Mouse (Mus musculus) intestine, embryonic 16.5 days (tissue): ENCODE results near the gene Cib2. TPM values are rescaled to one million over a fixed set of nuclear protein-coding genes. Genes with fewer than 3 reads are reported as not detected.
A peak's percentile ranks its signal among the peaks of the same experiment; 100 is the strongest.

Source experiments
- ATAC-seq: fragments of 200-750 bp; cut with Nextera tagmentation; 2 replicates; pipeline ENCODE4 v1.8.0; 2017; ENCODE audit warnings: moderate TSS enrichment, moderate library complexity
- H3K27ac ChIP-seq: fragments of 300-500 bp; sonication (generic); 2 replicates; pipeline ENCODE4 v1.5.1; 2014; ENCODE audit warnings: mild to moderate bottlenecking, low read length
- H3K27me3 ChIP-seq: fragments of 300-500 bp; sonication (generic); replicated peaks from 2 replicates; pipeline ENCODE4 v1.6.1; 2014; ENCODE audit warnings: low read length, control low read depth, mixed read lengths; ENCODE audit not compliant: control insufficient read depth, insufficient read depth
- H3K36me3 ChIP-seq: fragments of 300-500 bp; sonication (generic); 2 replicates; pipeline ENCODE4 v1.6.1; 2014; ENCODE audit warnings: low read length, control low read depth; ENCODE audit not compliant: control insufficient read depth, insufficient read depth
- H3K4me1 ChIP-seq: fragments of 300-500 bp; sonication (generic); 2 replicates; pipeline ENCODE4 v1.6.1; 2014; ENCODE audit warnings: low read length, control low read depth, mixed read lengths; ENCODE audit not compliant: control insufficient read depth, insufficient read depth
- H3K4me2 ChIP-seq: fragments of 300-500 bp; sonication (generic); 2 replicates; pipeline ENCODE4 v1.6.1; 2014; ENCODE audit warnings: low read depth, low read length, control low read depth
- H3K4me3 ChIP-seq: fragments of 300-500 bp; sonication (generic); 2 replicates; pipeline ENCODE4 v1.5.1; 2014; ENCODE audit warnings: mild to moderate bottlenecking, low read length
- H3K9ac ChIP-seq: fragments of 300-500 bp; sonication (generic); 2 replicates; pipeline ENCODE4 v1.6.1; 2014; ENCODE audit warnings: low read depth, low read length
- H3K9me3 ChIP-seq: fragments of 300-500 bp; sonication (generic); 2 replicates; pipeline ENCODE4 v1.6.1; 2016; ENCODE audit warnings: low read length, control low read depth; ENCODE audit not compliant: control insufficient read depth
- WGBS: fragments of 180-500 bp; shearing (Covaris S2); extraction: QIAGEN DNeasy Blood & Tissue Kit; methylation state at CpG from one replicate; pipeline ENCODE4 v1.1.7; 2014; 5-methylcytosine and 5-hydroxymethylcytosine counted together
- polyA plus RNA-seq: library from polyadenylated mRNA; unstranded; fragments of >200 nt; fragmentation: Nextera tagmentation; extraction: Ambion mirVana; gene quantifications from 2 replicates; pipeline ENCODE4 v1.2.1, GENCODE M21; 2015

The Cib2 gene
- polyA plus RNA-seq, 1 experiment from 2014 or later, result 6.6 TPM

DNA sequence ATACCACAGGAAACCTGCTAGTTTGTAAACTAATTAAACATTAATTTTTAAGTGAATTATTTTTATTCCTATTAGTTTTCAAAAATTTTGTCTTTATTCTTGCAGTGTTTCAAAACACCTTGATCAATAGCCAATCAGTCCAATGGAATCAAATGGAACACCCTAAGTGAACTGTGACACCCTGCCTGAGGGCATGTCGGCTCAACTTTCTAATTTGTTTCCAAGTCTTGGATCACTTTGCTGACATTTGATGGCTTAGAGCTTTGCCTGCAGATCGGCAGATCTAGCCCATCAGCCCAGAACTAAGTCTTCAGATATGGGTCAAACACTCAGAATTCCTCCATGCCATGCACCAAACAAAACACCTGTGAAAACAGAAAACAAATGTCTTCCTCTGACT, 44.0 kb downstream of the Cib2 start:
- H3K9me3 ChIP-seq, result no peaks in the 10 kb centered on the region
- no peaks in the 10 kb centered on the region for H3K27me3 ChIP-seq
- no peak overlapping the region for H3K4me3 ChIP-seq
- H3K36me3 ChIP-seq, result no peaks in the 10 kb centered on the region
- no peak overlapping the region for H3K27ac ChIP-seq
- 80% methylated on average over 2 of the region's 2 CpGs for WGBS
- no peak overlapping the region for H3K9ac ChIP-seq
- no peaks in the 10 kb centered on the region for H3K4me1 ChIP-seq
- H3K4me2 ChIP-seq, result no peak overlapping the region
- ATAC-seq, result no peak

- no peaks in the 10 kb centered on the region for H3K9me3 ChIP-seq
- no peaks in the 10 kb centered on the region for H3K27me3 ChIP-seq
- H3K9ac ChIP-seq, result no peak overlapping the region
- no peaks in the 10 kb centered on the region for H3K36me3 ChIP-seq
- no peak overlapping the region for H3K27ac ChIP-seq
- 8% methylated on average over 12 of the region's 12 CpGs for WGBS
- no peak for ATAC-seq
- H3K4me3 ChIP-seq, result peak overlapping the region; percentile 80
- H3K4me1 ChIP-seq, result 0 out of 2 replicates have a peak, but pooled peaks cover 4% of the 10 kb centered on the region
- H3K4me2 ChIP-seq, result peak overlapping the region; percentile 100
Observed at GRCm38 (mm10) chr9:54502873-54503272, 57.1 kb downstream of the Cib2 start.

DNA sequence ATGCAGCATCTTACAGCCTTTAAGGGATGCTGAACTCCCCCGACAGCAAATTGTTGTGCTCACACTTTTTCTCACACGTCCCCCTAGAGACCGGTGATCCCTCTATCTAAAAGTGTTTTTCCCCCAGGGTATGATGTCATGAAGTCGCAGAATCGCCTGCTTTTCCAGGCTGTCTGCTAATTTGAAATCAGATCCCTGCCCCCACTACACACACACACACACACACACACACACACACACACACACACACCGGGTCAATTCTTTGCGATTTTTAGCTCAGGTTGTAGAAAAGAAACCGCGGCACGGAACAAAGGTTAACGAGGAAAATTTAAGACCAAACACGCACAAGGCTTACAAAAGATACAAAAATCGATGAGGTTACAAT, 57.9 kb downstream of the Cib2 start:
- peak overlapping the region; percentile 100 for H3K4me2 ChIP-seq
- no peak for ATAC-seq
- no peaks in the 10 kb centered on the region for H3K27me3 ChIP-seq
- H3K27ac ChIP-seq, result no peak overlapping the region
- peak overlapping the region; percentile 80 for H3K4me3 ChIP-seq
- no peaks in the 10 kb centered on the region for H3K36me3 ChIP-seq
- 4% methylated on average over 13 of the region's 13 CpGs for WGBS
- H3K9ac ChIP-seq, result peak overlapping the region; percentile 79; the same call in 1 of the 2 replicates
- H3K4me1 ChIP-seq, result 0 out of 2 replicates have a peak, but pooled peaks cover 4% of the 10 kb centered on the region
- no peaks in the 10 kb centered on the region for H3K9me3 ChIP-seq

DNA sequence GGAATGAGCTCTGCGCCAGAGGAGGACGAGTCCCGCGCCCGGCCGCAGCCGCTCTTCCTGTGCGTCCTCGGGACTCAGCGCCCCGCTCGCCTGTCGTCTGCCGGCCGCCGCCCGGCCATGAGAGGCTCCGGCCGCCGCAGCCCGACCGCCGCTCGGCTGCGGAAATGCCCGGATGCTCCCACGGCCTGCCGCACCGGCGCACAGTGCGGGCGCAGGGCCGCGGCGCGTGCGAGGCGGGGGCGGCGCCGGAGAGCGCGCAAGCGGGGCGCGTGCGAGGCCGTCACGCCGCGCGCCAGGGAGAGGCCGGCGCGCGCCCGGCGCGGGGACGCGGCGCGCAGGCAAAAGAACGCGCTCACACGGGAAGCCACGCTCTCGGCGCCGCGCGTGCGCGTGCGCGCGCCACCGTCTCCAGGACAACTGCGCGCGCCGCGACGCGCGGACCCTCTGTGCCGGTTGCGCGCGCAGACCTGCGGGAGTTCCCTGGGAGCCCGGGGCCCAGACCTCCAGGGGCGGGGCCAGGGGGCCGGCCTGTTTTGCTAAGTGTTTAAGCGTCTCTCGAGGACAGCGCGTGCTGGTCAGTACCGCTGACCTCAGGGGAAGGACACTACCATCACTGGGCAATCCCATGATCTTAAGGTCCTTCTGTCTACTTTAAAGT, 58.4 kb downstream of the Cib2 start, which contains the start of gene Dmxl2:
TSS of gene Dmxl2 (minus strand) at position 174 of the 658 bp plus-strand sequence.
- H3K27ac ChIP-seq, result no peak within 1 kb of the TSS
- no peaks in the 10 kb centered on the region for H3K9me3 ChIP-seq
- under 1% methylated on average over 87 of the region's 99 CpGs for WGBS
- peak within 1 kb of the TSS; percentile 79 for H3K9ac ChIP-seq
- no peaks in the 10 kb centered on the region for H3K36me3 ChIP-seq
- peak; percentile 94 for ATAC-seq
- H3K4me3 ChIP-seq, result peak within 1 kb of the TSS; percentile 80
- H3K27me3 ChIP-seq, result no peaks in the 10 kb centered on the region
- H3K4me2 ChIP-seq, result peak within 1 kb of the TSS; percentile 100
- 0 out of 2 replicates have a peak, but pooled peaks cover 4% of the 10 kb centered on the region for H3K4me1 ChIP-seq

DNA sequence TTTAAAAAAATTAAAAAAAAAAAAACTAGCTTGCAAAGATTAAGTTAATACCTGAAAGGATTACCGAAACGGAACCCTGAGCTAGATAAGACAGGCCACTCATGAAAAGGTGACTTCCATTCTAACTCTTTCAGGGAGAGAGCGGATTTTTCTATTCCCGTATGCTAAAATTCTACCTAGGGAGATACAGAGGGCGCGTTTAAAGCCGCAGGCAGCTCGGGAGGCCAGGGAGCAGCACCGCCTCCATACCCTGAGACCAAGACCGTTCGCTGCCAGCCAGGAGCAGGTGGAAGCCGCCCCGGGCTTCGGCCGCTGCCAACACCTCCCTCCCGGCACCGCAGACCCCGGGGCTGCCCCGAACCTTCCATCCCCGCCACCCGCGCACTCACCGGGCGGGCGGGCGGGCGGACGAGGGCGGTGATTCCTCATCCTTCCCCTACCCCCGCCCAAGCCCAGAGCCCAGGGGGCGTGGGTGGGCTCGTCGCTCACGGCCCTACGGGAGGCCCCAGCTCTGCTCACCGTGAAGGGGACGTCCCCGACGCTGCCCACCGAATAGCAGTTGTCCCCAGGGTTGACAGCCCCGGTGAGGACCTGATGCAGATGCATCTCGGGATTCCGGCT, 59.1 kb downstream of the Cib2 start:
- Histone ChIP-seq H3K9me3 (no peaks in the 10 kb centered on the region), H3K9ac (peak overlapping the region; percentile 79), H3K36me3 (no peaks in the 10 kb centered on the region), H3K4me2 (peak overlapping the region; percentile 100), H3K27ac (no peak overlapping the region), H3K27me3 (no peaks in the 10 kb centered on the region), H3K4me1 (0 out of 2 replicates have a peak, but pooled peaks cover 4% of the 10 kb centered on the region), H3K4me3 (peak overlapping the region; percentile 80)
- under 1% methylated on average over 43 of the region's 43 CpGs for WGBS
- no peak; the same call in none of the 2 replicates for ATAC-seq

- H3K4me1 ChIP-seq, result 0 out of 2 replicates have a peak, but pooled peaks cover 4% of the 10 kb centered on the region
- no peaks in the 10 kb centered on the region for H3K36me3 ChIP-seq
- no peak overlapping the region for H3K4me2 ChIP-seq
- WGBS, result 79% methylated on average over 3 of the region's 3 CpGs
- H3K9ac ChIP-seq, result no peak overlapping the region
- ATAC-seq, result no peak
- no peak overlapping the region for H3K4me3 ChIP-seq
- no peaks in the 10 kb centered on the region for H3K27me3 ChIP-seq
- no peak overlapping the region for H3K27ac ChIP-seq
- H3K9me3 ChIP-seq, result no peaks in the 10 kb centered on the region
Observed at GRCm38 (mm10) chr9:54499791-54500190, 60.2 kb downstream of the Cib2 start.

GRCm38 (mm10) chr9:54499291-54499690, 60.7 kb downstream of the Cib2 start:
- no peak overlapping the region for H3K9ac ChIP-seq
- no peak overlapping the region for H3K27ac ChIP-seq
- 0 out of 2 replicates have a peak, but pooled peaks cover 4% of the 10 kb centered on the region for H3K4me1 ChIP-seq
- no peaks in the 10 kb centered on the region for H3K27me3 ChIP-seq
- no peak for ATAC-seq
- H3K4me2 ChIP-seq, result no peak overlapping the region
- no peak overlapping the region for H3K4me3 ChIP-seq
- H3K36me3 ChIP-seq, result no peaks in the 10 kb centered on the region
- WGBS, result 88% methylated on average over 6 of the region's 6 CpGs
- no peaks in the 10 kb centered on the region for H3K9me3 ChIP-seq

Other genes with a start within 250 kb of the Cib2 start
- gene Dmxl2, start 58.6 kb downstream of the Cib2 start, polyA plus RNA-seq, result 2.3 TPM in 2 replicates
- not detected in 2 replicates for gene Sh2d7, start 21.2 kb downstream of the Cib2 start, polyA plus RNA-seq
- 199 and 213 TPM in 2 replicates for gene Idh3a, start 26.1 kb upstream of the Cib2 start, polyA plus RNA-seq
- 0.15 and 0.91 TPM in 2 replicates for gene Acsbg1, start 101.7 kb upstream of the Cib2 start, polyA plus RNA-seq
- gene Dnaja4, start 138.7 kb upstream of the Cib2 start, polyA plus RNA-seq, result 3.9 and 4.5 TPM in 2 replicates
- 142 and 148 TPM in 2 replicates for gene Wdr61, start 174.3 kb upstream of the Cib2 start, polyA plus RNA-seq
- gene Crabp1, start 204.5 kb upstream of the Cib2 start, polyA plus RNA-seq, result 9.0 and 9.8 TPM in 2 replicates